Mouse (Mus musculus) spleen, postnatal 4 days (tissue): ENCODE results near the gene Rora.

ENCODE experiments used
- DNase-seq, 2 experiments: peaks; one replicate each; pipeline ENCODE4 v3.0.0; 2022; ENCODE audit warnings: low spot score in 2 of 2

Rora gene

GRCm38 (mm10) chr9:69137398-69137797 is 483.8 kb downstream of the Rora start:
- no peak for DNase-seq

- DNase-seq = no peak
Observed at GRCm38 (mm10) chr9:69140144-69140543, 486.6 kb downstream of the Rora start.

DNA sequence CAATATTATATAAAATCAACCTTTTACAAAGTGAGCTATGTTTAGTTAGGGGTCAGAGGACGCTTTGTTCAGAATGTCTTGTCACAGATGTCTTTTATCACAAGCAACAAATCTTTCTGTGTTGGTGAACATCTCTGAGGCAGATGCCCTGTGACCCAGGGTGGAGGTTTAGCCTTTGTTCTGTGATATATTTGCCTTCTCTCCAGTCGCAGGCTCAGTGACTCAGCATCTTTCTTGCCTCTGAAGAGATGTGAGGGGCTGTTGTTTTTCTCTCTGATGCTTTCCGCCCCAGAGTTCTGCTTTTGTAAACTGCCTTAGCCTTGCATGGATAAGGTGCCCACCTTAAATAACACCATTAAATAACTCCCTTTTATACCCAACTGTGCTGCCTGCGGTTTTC is 488.3 kb downstream of the Rora start:
- no peak for DNase-seq

GRCm38 (mm10) chr9:69146937-69147336 is 493.4 kb downstream of the Rora start:
- DNase-seq = no peak

- no peak for DNase-seq
Observed at GRCm38 (mm10) chr9:69150224-69150623, 496.6 kb downstream of the Rora start.

GRCm38 (mm10) chr9:69154684-69155083 is 501.1 kb downstream of the Rora start:
- DNase-seq = no peak

- DNase-seq = no peak
Observed at GRCm38 (mm10) chr9:69155836-69156595, 502.4 kb downstream of the Rora start.

GRCm38 (mm10) chr9:69160818-69161217 is 507.2 kb downstream of the Rora start:
- DNase-seq = no peak

GRCm38 (mm10) chr9:69164653-69165052 is 511.1 kb downstream of the Rora start:
- DNase-seq = no peak

GRCm38 (mm10) chr9:69165096-69165836 is 511.7 kb downstream of the Rora start:
- DNase-seq = no peak

DNA sequence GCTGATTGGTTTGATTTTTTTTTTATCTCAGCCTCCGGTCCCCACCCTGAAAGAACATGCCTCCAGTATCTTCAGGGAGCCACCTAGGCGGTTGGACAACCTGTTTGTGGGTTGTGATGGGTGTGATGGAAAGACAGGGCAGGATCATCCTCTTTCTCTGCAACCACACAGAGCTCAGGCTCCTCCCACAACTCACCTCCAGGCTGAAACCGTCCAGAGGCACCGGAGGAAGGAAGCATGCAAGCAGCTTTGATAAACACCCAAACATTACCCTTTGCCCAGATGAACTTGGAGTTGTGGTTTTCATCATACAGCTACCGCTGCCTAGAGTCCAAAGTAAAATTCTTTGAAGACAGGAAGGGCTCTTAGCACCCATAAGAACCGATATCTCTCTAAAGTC is 520.5 kb downstream of the Rora start:
- no peak for DNase-seq

GRCm38 (mm10) chr9:69174527-69175116 is 521.0 kb downstream of the Rora start:
- no peak for DNase-seq

GRCm38 (mm10) chr9:69176988-69177387 is 523.4 kb downstream of the Rora start:
- no peak for DNase-seq

- DNase-seq = no peak
Observed at GRCm38 (mm10) chr9:69179224-69179623, 525.6 kb downstream of the Rora start.

DNA sequence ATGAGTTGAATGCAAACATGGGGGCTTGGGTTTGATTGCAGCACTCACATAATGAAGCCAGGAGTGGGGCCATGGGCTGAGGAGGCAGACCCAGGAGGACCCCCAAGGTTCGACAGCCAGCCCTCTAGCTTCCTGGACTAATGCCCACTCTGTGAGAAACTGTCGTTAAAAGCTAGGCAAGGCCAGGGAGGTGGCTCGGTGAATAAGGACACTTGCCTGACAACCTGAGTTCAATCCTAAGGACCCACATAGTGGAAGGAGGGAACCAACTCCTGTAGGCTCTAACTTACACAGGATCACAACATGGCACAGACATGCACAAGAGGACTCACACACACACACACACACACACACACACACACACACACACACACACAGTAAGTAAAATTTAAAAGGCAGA is 527.4 kb downstream of the Rora start:
- DNase-seq = no peak

GRCm38 (mm10) chr9:69181411-69181810 is 527.8 kb downstream of the Rora start:
- no peak for DNase-seq

DNA sequence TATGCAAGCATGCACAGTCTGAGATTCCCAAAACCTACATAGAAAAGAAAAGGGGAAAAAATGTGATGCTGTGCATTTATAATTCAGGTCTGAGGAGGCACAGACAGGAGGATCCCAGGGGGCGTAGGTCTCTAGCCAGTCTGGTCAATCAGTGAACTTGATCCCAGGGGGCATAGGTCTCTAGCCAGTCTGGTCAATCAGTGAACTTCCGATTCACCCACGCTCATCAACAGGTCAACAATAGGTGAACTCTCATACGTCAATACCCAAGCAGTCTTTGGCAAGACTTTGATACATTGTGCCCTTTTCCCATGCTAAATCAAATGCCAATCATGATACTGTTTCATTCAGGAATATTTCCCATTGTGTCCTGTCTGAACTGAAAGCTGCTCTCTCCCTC is 530.3 kb downstream of the Rora start:
- no peak for DNase-seq

GRCm38 (mm10) chr9:69190726-69191125 is 537.1 kb downstream of the Rora start:
- DNase-seq = no peak

GRCm38 (mm10) chr9:69192446-69192845 is 538.9 kb downstream of the Rora start:
- DNase-seq = no peak

DNA sequence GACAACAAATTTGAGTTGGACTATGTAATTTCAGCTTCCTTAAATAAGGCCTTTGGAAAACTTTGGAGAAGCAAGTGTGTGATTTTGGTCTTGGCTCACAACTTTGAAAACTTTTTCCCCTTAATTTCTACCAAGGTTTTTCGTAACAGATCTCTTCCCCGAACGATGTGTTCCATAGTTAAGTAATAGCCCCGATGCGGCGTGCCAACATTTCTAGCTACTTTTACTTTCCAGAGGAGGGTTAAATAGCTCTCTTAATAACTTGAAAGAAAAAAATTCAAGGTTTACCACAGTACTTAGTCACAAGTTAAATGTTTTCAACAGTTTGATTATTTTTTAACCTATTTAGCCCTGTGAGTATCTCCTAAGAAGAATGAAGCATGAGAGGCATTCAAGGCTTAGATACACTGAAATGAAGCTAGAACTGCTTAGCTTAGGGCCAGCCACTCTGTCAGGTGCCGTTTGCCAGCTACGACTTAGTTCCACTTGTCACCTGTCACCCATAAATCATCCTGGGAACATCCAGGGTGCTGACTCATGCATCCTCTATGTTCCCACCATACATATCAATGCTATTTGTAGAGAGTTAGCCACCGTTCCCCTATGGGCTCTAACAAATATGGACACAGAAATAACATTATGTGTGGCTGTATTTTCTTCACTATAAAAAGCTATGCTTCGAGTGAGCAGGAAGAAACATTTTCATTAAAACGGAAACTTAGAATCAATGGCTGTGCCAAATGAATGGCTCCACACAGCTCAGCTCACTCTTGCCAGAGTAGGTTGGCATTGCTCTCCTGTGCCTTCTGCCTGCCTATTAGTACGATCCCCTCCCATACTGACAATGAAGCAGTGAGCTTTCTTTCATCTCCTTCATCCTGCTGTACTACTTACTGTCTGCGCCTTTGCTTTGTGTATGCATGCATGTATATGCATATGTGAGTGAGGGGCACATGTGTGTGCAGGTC is 541.3 kb downstream of the Rora start:
- no peak for DNase-seq

DNA sequence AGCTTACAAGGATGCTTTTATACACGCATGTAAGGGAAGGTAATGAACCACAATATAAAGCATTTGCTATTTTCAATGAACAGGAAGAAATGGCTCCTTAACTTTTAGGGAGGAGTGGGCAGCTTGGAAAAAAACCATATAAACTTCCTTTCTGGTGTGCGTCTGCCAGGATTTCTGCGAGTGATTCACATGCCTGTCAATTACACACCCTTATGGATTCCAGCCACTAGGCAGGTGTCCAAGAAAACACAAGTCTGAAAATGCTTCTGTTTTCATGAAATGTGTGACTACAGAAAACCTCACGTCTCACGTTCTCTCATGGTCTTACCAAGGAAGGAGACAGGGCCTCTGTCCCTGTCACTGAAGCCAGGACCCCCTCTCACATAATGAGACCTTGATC is 560.2 kb downstream of the Rora start:
- DNase-seq = no peak

- DNase-seq = no peak
Observed at GRCm38 (mm10) chr9:69224841-69225240, 571.3 kb downstream of the Rora start.
